Mouse (Mus musculus): ENCODE results near the gene Syf2. TPM values are rescaled to one million over a fixed set of nuclear protein-coding genes. Genes with fewer than 3 reads are reported as not detected.

Syf2 gene
- polyA plus RNA-seq, 1 experiment = 165 TPM

- Histone ChIP-seq H3K27ac (ENCODE audit: control insufficient read depth, insufficient read depth, low read depth, low read length, poor library complexity) (no peak overlapping the region), H3K4me1 (ENCODE audit: control insufficient read depth, insufficient read depth, low read length) (no peaks in the 10 kb centered on the region)
- 12% methylated on average over 17 of the region's 17 CpGs for WGBS
Measured at GRCm38 (mm10) chr4:134946024-134946744, 15.5 kb downstream of the Syf2 start.

DNA sequence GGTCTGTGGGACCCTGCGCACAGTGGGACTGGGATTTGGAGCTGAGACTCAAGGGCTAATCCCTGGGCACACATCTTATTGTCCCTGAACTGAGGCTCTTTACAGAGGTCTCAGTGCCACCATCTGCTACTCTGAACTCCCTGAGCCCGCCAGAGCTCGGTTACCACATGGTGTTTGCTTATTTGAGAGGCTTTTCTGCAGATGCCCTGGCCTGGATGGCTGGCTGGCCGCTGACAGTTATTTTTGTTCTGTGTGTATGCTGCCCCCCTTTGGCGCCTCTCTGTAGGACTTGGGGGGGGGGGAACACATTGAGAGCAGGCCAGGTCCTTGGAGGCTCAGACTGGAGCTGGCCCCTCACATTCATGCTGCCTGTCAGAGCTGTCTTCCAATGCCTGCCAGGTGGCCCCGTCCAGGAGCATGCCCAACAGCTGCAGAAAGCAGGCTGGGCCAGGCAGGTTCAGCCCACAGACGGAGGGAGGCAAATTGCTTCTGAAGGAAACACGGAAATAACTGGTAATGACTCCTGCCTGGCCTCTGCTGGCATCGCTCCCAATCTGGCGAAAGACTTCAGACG lies 19.9 kb downstream of the Syf2 start:
- TF ChIP-seq CTCF (IDR thresholded peaks at IDR 0.05; ENCODE audit: control insufficient read depth, insufficient read depth, low read length) (peak; percentile 16; the same call in 1 of the 2 replicates), POLR2A (IDR thresholded peaks at IDR 0.05; ENCODE audit: borderline replicate concordance, control insufficient read depth, low read depth, low read length) (no peak)
- 12% methylated on average over 11 of the region's 11 CpGs for WGBS
- Histone ChIP-seq H3K4me3 (replicated peaks; ENCODE audit: control insufficient read depth, low read depth, low read length) (no peak overlapping the region), H3K4me1 (ENCODE audit: control insufficient read depth, insufficient read depth, low read length) (no peaks in the 10 kb centered on the region), H3K27ac (ENCODE audit: control insufficient read depth, insufficient read depth, low read depth, low read length, poor library complexity) (no peak overlapping the region; the same call in 1 of the 2 replicates)

More at GRCm38 (mm10) chr4:134946024-134946744, 15.5 kb downstream of the Syf2 start:
- peak overlapping the region; percentile 27 for H3K4me3 ChIP-seq (replicated peaks; ENCODE audit: control insufficient read depth, low read depth, low read length)
- TF ChIP-seq CTCF (IDR thresholded peaks at IDR 0.05; ENCODE audit: control insufficient read depth, insufficient read depth, low read length) (peak; percentile 81), POLR2A (IDR thresholded peaks at IDR 0.05; ENCODE audit: borderline replicate concordance, control insufficient read depth, low read depth, low read length) (no peak)

- TF ChIP-seq POLR2A (IDR thresholded peaks at IDR 0.05; ENCODE audit: borderline replicate concordance, control insufficient read depth, low read depth, low read length) (no peak), CTCF (IDR thresholded peaks at IDR 0.05; ENCODE audit: control insufficient read depth, insufficient read depth, low read length) (no peak)
- Histone ChIP-seq H3K4me3 (replicated peaks; ENCODE audit: control insufficient read depth, low read depth, low read length) (no peak overlapping the region), H3K27ac (ENCODE audit: control insufficient read depth, insufficient read depth, low read depth, low read length, poor library complexity) (no peak overlapping the region), H3K4me1 (ENCODE audit: control insufficient read depth, insufficient read depth, low read length) (no peaks in the 10 kb centered on the region)
- 71% methylated on average over 15 of the region's 15 CpGs for WGBS
Measured at GRCm38 (mm10) chr4:134954461-134954860, 23.8 kb downstream of the Syf2 start.

DNA sequence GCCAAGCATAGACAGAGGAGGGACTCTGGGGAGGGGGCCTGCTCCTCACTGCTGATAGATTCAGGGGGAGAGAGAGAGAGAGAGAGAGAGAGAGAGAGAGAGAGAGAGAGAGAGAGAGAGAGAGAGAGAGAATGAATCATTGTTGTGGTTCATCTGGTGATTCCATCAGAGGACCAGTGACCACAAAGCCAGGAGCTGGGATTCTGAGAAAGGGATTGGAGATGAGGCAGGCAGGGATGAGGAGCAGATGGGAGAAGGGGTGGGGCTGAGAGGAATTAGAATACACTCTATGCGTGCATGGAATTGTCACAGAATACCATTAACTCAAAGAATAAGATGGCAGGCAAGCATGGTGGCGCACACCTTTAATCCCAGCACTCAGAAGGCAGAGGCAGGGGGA lies 24.5 kb downstream of the Syf2 start:
- H3K4me3 ChIP-seq (replicated peaks; ENCODE audit: control insufficient read depth, low read depth, low read length) = no peak overlapping the region
- no peak for TF ChIP-seq POLR2A (IDR thresholded peaks at IDR 0.05; ENCODE audit: borderline replicate concordance, control insufficient read depth, low read depth, low read length)
- TF ChIP-seq CTCF (IDR thresholded peaks at IDR 0.05; ENCODE audit: control insufficient read depth, insufficient read depth, low read length) = no peak
- H3K27ac ChIP-seq (ENCODE audit: control insufficient read depth, insufficient read depth, low read depth, low read length, poor library complexity) = no peak overlapping the region
- 94% methylated on average over 2 of the region's 2 CpGs for WGBS
- no peaks in the 10 kb centered on the region for H3K4me1 ChIP-seq (ENCODE audit: control insufficient read depth, insufficient read depth, low read length)

- no peaks in the 10 kb centered on the region for H3K4me1 ChIP-seq (ENCODE audit: control insufficient read depth, insufficient read depth, low read length)
- H3K27ac ChIP-seq (ENCODE audit: control insufficient read depth, insufficient read depth, low read depth, low read length, poor library complexity) = no peak overlapping the region
- no peak overlapping the region for H3K4me3 ChIP-seq (replicated peaks; ENCODE audit: control insufficient read depth, low read depth, low read length)
- 27% methylated on average over 3 of the region's 3 CpGs for whole genome bisulfite sequencing
- TF ChIP-seq CTCF (IDR thresholded peaks at IDR 0.05; ENCODE audit: control insufficient read depth, insufficient read depth, low read length) (no peak), POLR2A (IDR thresholded peaks at IDR 0.05; ENCODE audit: borderline replicate concordance, control insufficient read depth, low read depth, low read length) (no peak)
Measured at GRCm38 (mm10) chr4:134955845-134956244, 25.1 kb downstream of the Syf2 start.

- no peak for TF ChIP-seq POLR2A (IDR thresholded peaks at IDR 0.05; ENCODE audit: borderline replicate concordance, control insufficient read depth, low read depth, low read length)
- peak; percentile 52; the same call in 1 of the 2 replicates for TF ChIP-seq CTCF (IDR thresholded peaks at IDR 0.05; ENCODE audit: control insufficient read depth, insufficient read depth, low read length)
- 15% methylated on average over 3 of the region's 3 CpGs for WGBS
- H3K27ac ChIP-seq (ENCODE audit: control insufficient read depth, insufficient read depth, low read depth, low read length, poor library complexity) = no peak overlapping the region
- no peaks in the 10 kb centered on the region for H3K4me1 ChIP-seq (ENCODE audit: control insufficient read depth, insufficient read depth, low read length)
- no peak overlapping the region for H3K4me3 ChIP-seq (replicated peaks; ENCODE audit: control insufficient read depth, low read depth, low read length)
Measured at GRCm38 (mm10) chr4:134956328-134956727, 25.6 kb downstream of the Syf2 start.

GRCm38 (mm10) chr4:134963021-134963776 lies 32.5 kb downstream of the Syf2 start:
- TF ChIP-seq POLR2A (IDR thresholded peaks at IDR 0.05; ENCODE audit: borderline replicate concordance, control insufficient read depth, low read depth, low read length) = no peak
- peak; percentile 78 for TF ChIP-seq CTCF (IDR thresholded peaks at IDR 0.05; ENCODE audit: control insufficient read depth, insufficient read depth, low read length)
- WGBS = 7% methylated on average over 19 of the region's 19 CpGs
- Histone ChIP-seq H3K4me3 (replicated peaks; ENCODE audit: control insufficient read depth, low read depth, low read length) (peak overlapping the region; percentile 78), H3K4me1 (ENCODE audit: control insufficient read depth, insufficient read depth, low read length) (peaks cover 5% of the 10 kb centered on the region; the same call in 1 of the 2 replicates), H3K27ac (ENCODE audit: control insufficient read depth, insufficient read depth, low read depth, low read length, poor library complexity) (peak overlapping the region; percentile 45)

Data from bone marrow, adult 2 months (tissue).